In the genomic region with DNA sequence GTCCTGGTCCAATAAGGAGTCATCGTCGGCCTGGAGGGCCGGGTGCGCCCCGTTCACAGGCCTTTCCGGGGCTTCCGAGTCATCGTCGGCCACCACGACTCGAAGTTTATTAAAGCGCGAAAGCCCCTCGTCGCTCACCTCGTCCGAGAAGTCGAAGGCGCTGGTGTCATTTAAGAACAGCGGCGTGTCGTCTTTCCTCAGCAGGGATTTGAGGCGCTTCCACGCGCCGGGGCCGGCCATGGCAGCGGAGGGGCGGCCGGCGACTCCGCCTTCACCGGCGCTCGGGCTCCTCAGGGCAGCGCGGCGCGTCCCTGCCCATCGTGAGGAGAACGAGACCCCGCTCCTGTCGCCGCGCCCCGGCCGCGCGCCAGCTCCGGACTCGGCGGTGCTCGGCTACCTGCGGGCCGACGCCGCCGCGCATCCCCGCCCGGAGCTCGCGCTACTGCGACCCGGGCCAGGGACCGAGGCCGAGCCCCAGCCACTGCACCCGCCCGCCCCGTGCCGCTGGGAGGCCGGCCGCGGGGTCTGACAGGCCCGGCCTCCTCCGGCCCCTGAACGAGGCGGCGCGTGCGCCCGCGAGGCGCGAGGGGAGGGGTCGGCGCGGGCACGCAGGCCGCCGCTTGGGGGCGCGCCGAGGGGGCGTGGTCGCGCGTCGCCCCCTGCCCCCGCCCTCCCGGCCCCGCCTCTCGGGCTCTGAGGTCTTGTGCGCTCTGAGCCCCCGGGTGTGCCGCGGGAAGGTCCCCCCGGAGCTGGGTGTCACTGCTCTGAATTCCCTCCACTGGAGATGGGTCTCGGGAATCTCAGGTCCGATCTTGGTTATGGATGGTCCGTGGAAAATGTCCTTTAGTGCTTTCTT, we compare ENCODE assay signal across 8 mouse cellular contexts. TPM values are rescaled to one million over a fixed set of nuclear protein-coding genes. Genes with fewer than 3 reads are reported as not detected.
DNase-seq lines count a peak whose midpoint lies in the region; ATAC-seq lines count a peak whose summit lies in the region.

Gene Slc30a4, minus strand, starts transcription at position 483 of the 856 bp plus-strand sequence.

- H3K4me1 ChIP-seq in brown adipose tissue, adult 24 weeks (ENCODE audit: control insufficient read depth, insufficient read depth, insufficient read length, low read length), result peaks cover 10% of the 10 kb centered on the region
- H3K4me1 ChIP-seq in forebrain, embryonic 15.5 days, result peaks cover 18% of the 10 kb centered on the region
- H3K4me1 ChIP-seq in neural tube, embryonic 15.5 days, result peaks cover 35% of the 10 kb centered on the region

- H3K27ac ChIP-seq in brown adipose tissue, adult 24 weeks (replicated peaks; ENCODE audit: low read depth, low read length), result peak within 1 kb of the TSS; percentile 60
- H3K27ac ChIP-seq in forebrain, embryonic 15.5 days (replicated peaks), result peak within 1 kb of the TSS; percentile 76
- peak within 1 kb of the TSS; percentile 82 for H3K27ac ChIP-seq in neural tube, embryonic 15.5 days (replicated peaks)

- H3K4me2 ChIP-seq in forebrain, embryonic 15.5 days (replicated peaks), result peak within 1 kb of the TSS; percentile 88
- peak within 1 kb of the TSS; percentile 85 for H3K4me2 ChIP-seq in neural tube, embryonic 15.5 days

- intact Hi-C loops in heart, postnatal 10 days (cut with DNase I), result loop anchor here (1.0 to 2.0 kb wide), 2 partner anchors 36 to 62 kb away; partner anchors contain the start of genes Bloc1s6 and Sqor

- peak; percentile 65 for ATAC-seq in CD4-positive, CD25-positive, alpha-beta regulatory T cell, adult 4 months
- peak; percentile 99 for ATAC-seq in forebrain, embryonic 15.5 days (replicated peaks)
- ATAC-seq in neural tube, embryonic 15.5 days (ENCODE audit: low FRiP score), result peak; percentile 98

- H3K27me3 ChIP-seq in forebrain, embryonic 15.5 days, result no peaks in the 10 kb centered on the region
- no peaks in the 10 kb centered on the region for H3K27me3 ChIP-seq in neural tube, embryonic 15.5 days (replicated peaks)

- under 1% methylated on average over 104 of the region's 111 CpGs for WGBS in forebrain, embryonic 15.5 days
- under 1% methylated on average over 110 of the region's 111 CpGs for WGBS in neural tube, embryonic 15.5 days

- DNase-seq in heart, postnatal 10 days, result peak; percentile 80 to 82
- DNase-seq in kidney, postnatal 4 days, result peak; percentile 83 to 91
- DNase-seq in lung, adult 18-20 months, result peak; percentile 69 to 78
- peak; percentile 90 for DNase-seq in testis, postnatal 14 days (ENCODE audit: low spot score)

- peak within 1 kb of the TSS; percentile 88 for H3K9ac ChIP-seq in forebrain, embryonic 15.5 days (replicated peaks)
- peak within 1 kb of the TSS; percentile 81 for H3K9ac ChIP-seq in neural tube, embryonic 15.5 days (replicated peaks)

- no peaks in the 10 kb centered on the region for H3K36me3 ChIP-seq in forebrain, embryonic 15.5 days
- no peaks in the 10 kb centered on the region for H3K36me3 ChIP-seq in neural tube, embryonic 15.5 days

- H3K9me3 ChIP-seq in forebrain, embryonic 15.5 days, result no peaks in the 10 kb centered on the region
- H3K9me3 ChIP-seq in neural tube, embryonic 15.5 days (replicated peaks), result no peaks in the 10 kb centered on the region

- peak within 1 kb of the TSS; percentile 98 for H3K4me3 ChIP-seq in brown adipose tissue, adult 24 weeks (ENCODE audit: insufficient read depth, low read depth, low read length)
- H3K4me3 ChIP-seq in forebrain, embryonic 15.5 days, result peak within 1 kb of the TSS; percentile 92
- H3K4me3 ChIP-seq in neural tube, embryonic 15.5 days (replicated peaks), result peak within 1 kb of the TSS; percentile 83

RNA-seq across cellular contexts. Expression of gene Slc30a4, which starts in this region (rescaled TPM):
- 1 to 10 TPM in 1 of 2 experiments, under 1 TPM in 1; 0.77 to 1.2 TPM for polyA plus RNA-seq in CD4-positive, CD25-positive, alpha-beta regulatory T cell, adult 4 months (2017; shearing (Covaris generic))
- 4.4 and 6.7 TPM in 2 replicates for polyA plus RNA-seq in brown adipose tissue, adult 24 weeks (2012; ENCODE audit: insufficient read depth, insufficient read length, missing spikeins)
- polyA plus RNA-seq in forebrain, embryonic 15.5 days (2015; fragmentation: Nextera tagmentation; extraction: Ambion mirVana), result 6.9 and 7.9 TPM in 2 replicates
- 10 to 100 TPM; 14.9 to 15.0 TPM for total RNA-seq in heart, postnatal 10 days (2021)
- polyA plus RNA-seq in neural tube, embryonic 15.5 days (2015; fragmentation: Nextera tagmentation; extraction: Ambion mirVana), result 6.5 and 6.7 TPM in 2 replicates

Comparison
In these comparisons a context has a peak if more than half of its experiments do, and no peak if none do; other contexts are left out.
1. Peak in every context shown above with its lines: DNase-seq, ATAC-seq, H3K4me3 ChIP-seq and H3K27ac ChIP-seq.